Comparison of ENCODE assay signal across 11 mouse cellular contexts in genomic region chr12:81719161-81719560, GRCm38 (mm10).
A peak's percentile ranks its signal among the peaks of the same experiment; 100 is the strongest.
DNase-seq lines count a peak whose midpoint lies in the region; ATAC-seq and TF ChIP-seq lines count a peak whose summit lies in the region.
"Had no signal": no experiment of that assay in that cellular context is flagged by ENCODE, and none has a peak within 500 bp of the region (broad histone marks: within the 10 kb centered on the region; RNA-seq: fewer than 3 reads in every experiment).

No protein-coding gene starts in this region.

- H3K27me3 ChIP-seq in stomach, postnatal 0 days (ENCODE audit: control insufficient read depth, insufficient read depth, low read length), result no peaks in the 10 kb centered on the region
- no peaks in the 10 kb centered on the region for H3K27me3 ChIP-seq in midbrain, embryonic 13.5 days
- H3K27me3 ChIP-seq: limb, embryonic 13.5 days; neural tube, embryonic 15.5 days had no signal

- no peak overlapping the region for H3K4me2 ChIP-seq in stomach, postnatal 0 days (replicated peaks; ENCODE audit: low read depth)
- no peak overlapping the region for H3K4me2 ChIP-seq in midbrain, embryonic 13.5 days (replicated peaks)
- H3K4me2 ChIP-seq: heart, embryonic 13.5 days; limb, embryonic 13.5 days; neural tube, embryonic 15.5 days had no signal

- no peak overlapping the region for H3K9ac ChIP-seq in stomach, postnatal 0 days (ENCODE audit: low read length)
- no peak overlapping the region for H3K9ac ChIP-seq in midbrain, embryonic 13.5 days (replicated peaks)
- H3K9ac ChIP-seq: heart, embryonic 13.5 days; limb, embryonic 13.5 days; neural tube, embryonic 15.5 days had no signal

- H3K4me1 ChIP-seq in stomach, postnatal 0 days (replicated peaks; ENCODE audit: control insufficient read depth, insufficient read depth), result no peaks in the 10 kb centered on the region
- peaks cover 6% of the 10 kb centered on the region; the same call in 1 of the 2 replicates for H3K4me1 ChIP-seq in midbrain, embryonic 13.5 days (replicated peaks)
- H3K4me1 ChIP-seq: heart, embryonic 13.5 days; limb, embryonic 13.5 days; neural tube, embryonic 15.5 days had no signal

- DNase-seq in adrenal gland, adult (ENCODE audit: inconsistent age in 2 of 2, low spot score in 1 of 2), result peak; percentile 25 to 43
- no peak for DNase-seq in adrenal gland, adult 18-20 months (ENCODE audit: low spot score in 2 of 2)
- peak; percentile 29 to 38 for DNase-seq in layer of hippocampus, postnatal 10 days (ENCODE audit: low spot score in 2 of 2)
- no peak for DNase-seq in layer of hippocampus, adult 8-10 months (ENCODE audit: low spot score in 2 of 2)
- DNase-seq in brain, adult 2 months (ENCODE audit: low read depth, low spot score), result peak; percentile 66
- DNase-seq in stomach, postnatal 0 days (ENCODE audit: low spot score), result no peak

- WGBS in stomach, postnatal 0 days, result 56% methylated on average over 5 of the region's 5 CpGs
- 78% methylated on average over 5 of the region's 5 CpGs for WGBS in midbrain, embryonic 13.5 days

- no peak overlapping the region for H3K27ac ChIP-seq in stomach, postnatal 0 days (replicated peaks)
- H3K27ac ChIP-seq in midbrain, embryonic 13.5 days, result no peak overlapping the region
- H3K27ac ChIP-seq: heart, embryonic 13.5 days; limb, embryonic 13.5 days; neural tube, embryonic 15.5 days had no signal

- no peak for TF ChIP-seq EP300 in stomach, postnatal 0 days (optimal IDR thresholded peaks at IDR 0.05)

- H3K4me3 ChIP-seq in stomach, postnatal 0 days (ENCODE audit: low read depth, low read length), result no peak overlapping the region
- no peak overlapping the region for H3K4me3 ChIP-seq in midbrain, embryonic 13.5 days (replicated peaks)
- H3K4me3 ChIP-seq: heart, embryonic 13.5 days; limb, embryonic 13.5 days; neural tube, embryonic 15.5 days had no signal

- peak; percentile 82 for ATAC-seq in megakaryocyte, adult 5-6 weeks (ENCODE audit: poor library complexity, severe bottlenecking)
- no peak for ATAC-seq in stomach, postnatal 0 days (ENCODE audit: low FRiP score, low TSS enrichment)
- no peak for ATAC-seq in midbrain, embryonic 13.5 days

- TF ChIP-seq CTCF in stomach, postnatal 0 days (IDR thresholded peaks at IDR 0.05; ENCODE audit: low read depth), result no peak

- H3K9me3 ChIP-seq in stomach, postnatal 0 days (ENCODE audit: control insufficient read depth, low read length), result no peaks in the 10 kb centered on the region
- no peaks in the 10 kb centered on the region for H3K9me3 ChIP-seq in midbrain, embryonic 13.5 days
- H3K9me3 ChIP-seq: heart, embryonic 13.5 days; limb, embryonic 13.5 days; neural tube, embryonic 15.5 days had no signal

- no peaks in the 10 kb centered on the region for H3K36me3 ChIP-seq in stomach, postnatal 0 days (ENCODE audit: control insufficient read depth, insufficient read depth, low read length)
- peaks cover 32% of the 10 kb centered on the region for H3K36me3 ChIP-seq in midbrain, embryonic 13.5 days
- H3K36me3 ChIP-seq: heart, embryonic 13.5 days; limb, embryonic 13.5 days had no signal

Comparison
In these comparisons a context has a peak if more than half of its experiments do, and no peak if none do; other contexts are left out.
1. DNase-seq: peak in adrenal gland, adult (2 of 2), layer of hippocampus, postnatal 10 days (2 of 2) and brain, adult 2 months (single experiment); none in adrenal gland, adult 18-20 months (0 of 2), layer of hippocampus, adult 8-10 months (0 of 2) and stomach, postnatal 0 days (single experiment).